Mouse (Mus musculus) neutrophil, adult 5-6 weeks (primary cell): ENCODE results near the gene Trmt10c. TPM values are rescaled to one million over a fixed set of nuclear protein-coding genes. Genes with fewer than 3 reads are reported as not detected.

ENCODE experiments used
- total RNA-seq: library from RNA; stranded (forward); fragments of 200-1000 nt; gene quantifications from 2 replicates; pipeline ENCODE4 v1.2.3, GENCODE M21; 2017

The Trmt10c gene
- total RNA-seq, 1 experiment from 2014 or later: 25.3 TPM

Other genes with a start within 250 kb of the Trmt10c start
- gene Nfkbiz, start 198.9 kb downstream of the Trmt10c start, total RNA-seq: 138 and 154 TPM in 2 replicates
- 16.8 and 16.9 TPM in 2 replicates for gene Nxpe3, start 142.5 kb downstream of the Trmt10c start, total RNA-seq
- gene Cep97, start 103.0 kb downstream of the Trmt10c start, total RNA-seq: 20.9 and 23.3 TPM in 2 replicates
- 417 and 420 TPM in 2 replicates for gene Rpl24, start 71.5 kb downstream of the Trmt10c start, total RNA-seq
- gene Zbtb11, start 63.9 kb downstream of the Trmt10c start, total RNA-seq: 49.6 and 49.8 TPM in 2 replicates
- 87.3 and 91.0 TPM in 2 replicates for gene Pcnp, start 8.1 kb downstream of the Trmt10c start, total RNA-seq
- gene Senp7, start 10.5 kb upstream of the Trmt10c start, total RNA-seq: 107 and 127 TPM in 2 replicates
- 3.4 and 4.1 TPM in 2 replicates for gene Impg2, start 166.5 kb upstream of the Trmt10c start, total RNA-seq